Mouse (Mus musculus) stomach, embryonic 16.5 days (tissue): Measurements from ENCODE around the gene Il17re. TPM values are rescaled to one million over a fixed set of nuclear protein-coding genes. Genes with fewer than 3 reads are reported as not detected.
A peak's percentile ranks its signal among the peaks of the same experiment; 100 is the strongest.

Experiments
- ATAC-seq: fragments of 200-750 bp; cut with Nextera tagmentation; 2 replicates; pipeline ENCODE4 v1.8.0; 2017; ENCODE audit warnings: moderate number of reproducible peaks, moderate TSS enrichment; ENCODE audit not compliant: insufficient read depth, low FRiP score
- H3K27ac ChIP-seq: fragments of 300-500 bp; sonication (generic); 2 replicates; pipeline ENCODE4 v1.5.1; 2014; ENCODE audit warnings: low read length
- H3K27me3 ChIP-seq: fragments of 300-500 bp; sonication (generic); 2 replicates; pipeline ENCODE4 v1.6.1; 2014; ENCODE audit warnings: low read length, control low read depth, mixed read lengths; ENCODE audit not compliant: control insufficient read depth, insufficient read depth
- H3K36me3 ChIP-seq: fragments of 300-500 bp; sonication (generic); 2 replicates; pipeline ENCODE4 v1.6.1; 2014; ENCODE audit warnings: low read length; ENCODE audit not compliant: control insufficient read depth, insufficient read depth
- H3K4me1 ChIP-seq: fragments of 300-500 bp; sonication (generic); 2 replicates; pipeline ENCODE4 v1.6.1; 2014; ENCODE audit warnings: low read length, control low read depth, mixed read lengths; ENCODE audit not compliant: control insufficient read depth, insufficient read depth
- H3K4me2 ChIP-seq: fragments of 300-500 bp; sonication (generic); 2 replicates; pipeline ENCODE4 v1.6.1; 2014; ENCODE audit warnings: low read depth, low read length, mixed read lengths
- H3K4me3 ChIP-seq: fragments of 300-500 bp; sonication (generic); replicated peaks from 2 replicates; pipeline ENCODE4 v1.5.1; 2014; ENCODE audit warnings: mild to moderate bottlenecking, low read length
- H3K9ac ChIP-seq: fragments of 300-500 bp; sonication (generic); 2 replicates; pipeline ENCODE4 v1.6.1; 2014; ENCODE audit warnings: low read length
- H3K9me3 ChIP-seq: fragments of 300-500 bp; sonication (generic); replicated peaks from 2 replicates; pipeline ENCODE4 v1.6.1; 2016; ENCODE audit warnings: low read length, control low read depth; ENCODE audit not compliant: control insufficient read depth
- WGBS: fragments of 180-500 bp; shearing (Covaris S2); extraction: QIAGEN DNeasy Blood & Tissue Kit; methylation state at CpG from one replicate; pipeline ENCODE4 v1.1.7; 2014; 5-methylcytosine and 5-hydroxymethylcytosine counted together
- polyA plus RNA-seq: library from polyadenylated mRNA; unstranded; fragments of >200 nt; fragmentation: Nextera tagmentation; extraction: Ambion mirVana; gene quantifications from 2 replicates; pipeline ENCODE4 v1.2.1, GENCODE M21; 2015

Gene Il17re
- polyA plus RNA-seq, 1 experiment from 2014 or later, result 21.1 TPM

DNA sequence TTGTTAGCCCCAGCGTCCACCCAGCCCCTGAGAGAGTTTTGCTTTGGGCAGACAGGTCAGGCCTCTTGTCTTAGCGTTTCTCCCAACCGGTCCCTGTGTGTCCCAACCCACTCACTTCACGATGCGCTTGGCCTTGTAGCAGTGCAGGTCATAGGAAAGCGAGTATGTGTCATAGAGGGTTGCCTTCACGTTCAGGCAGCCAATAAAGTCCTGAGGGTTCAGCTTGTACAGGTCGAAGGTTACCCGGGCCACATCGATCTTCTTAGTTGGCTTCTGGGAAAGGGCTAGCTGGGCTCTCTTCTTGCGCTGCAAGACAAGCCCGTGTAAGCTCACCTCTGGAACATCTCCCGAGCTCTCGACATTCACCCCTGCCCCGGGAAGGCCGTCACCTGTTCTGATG lies 30.3 kb upstream of the Il17re start:
- ATAC-seq, result no peak
- Histone ChIP-seq H3K36me3 (no peaks in the 10 kb centered on the region), H3K9ac (no peak overlapping the region), H3K9me3 (0 out of 2 replicates have a peak, but pooled peaks cover 3% of the 10 kb centered on the region), H3K4me2 (no peak overlapping the region), H3K27me3 (no peaks in the 10 kb centered on the region), H3K27ac (no peak overlapping the region), H3K4me3 (no peak overlapping the region), H3K4me1 (no peaks in the 10 kb centered on the region)
- WGBS, result 84% methylated on average over 16 of the region's 16 CpGs

DNA sequence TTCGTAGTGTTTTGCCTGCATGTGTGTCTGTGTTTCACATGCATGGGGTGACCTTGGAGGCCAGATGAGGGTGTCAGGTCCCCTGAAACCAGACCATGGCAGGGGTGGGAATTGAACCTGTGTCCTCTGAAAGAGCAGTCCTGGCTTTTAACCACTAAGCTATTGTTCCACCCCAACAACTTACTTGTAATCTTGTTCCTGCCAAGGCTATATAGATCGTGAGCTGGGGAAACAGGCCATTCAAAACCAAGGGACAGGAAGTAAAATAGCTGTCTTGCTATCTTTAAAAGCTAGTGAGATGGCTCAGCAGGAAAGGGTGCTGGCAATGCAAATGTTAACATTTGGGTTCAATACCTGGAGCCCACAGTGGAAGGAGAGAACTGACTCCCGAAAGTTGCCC lies 28.3 kb upstream of the Il17re start:
- 0 out of 2 replicates have a peak, but pooled peaks cover 3% of the 10 kb centered on the region for H3K9me3 ChIP-seq
- no peak overlapping the region for H3K4me2 ChIP-seq
- WGBS, result 75% methylated on average over 3 of the region's 3 CpGs
- no peaks in the 10 kb centered on the region for H3K36me3 ChIP-seq
- no peaks in the 10 kb centered on the region for H3K27me3 ChIP-seq
- H3K4me1 ChIP-seq, result no peaks in the 10 kb centered on the region
- H3K9ac ChIP-seq, result no peak overlapping the region
- H3K4me3 ChIP-seq, result no peak overlapping the region
- ATAC-seq, result no peak
- H3K27ac ChIP-seq, result no peak overlapping the region

DNA sequence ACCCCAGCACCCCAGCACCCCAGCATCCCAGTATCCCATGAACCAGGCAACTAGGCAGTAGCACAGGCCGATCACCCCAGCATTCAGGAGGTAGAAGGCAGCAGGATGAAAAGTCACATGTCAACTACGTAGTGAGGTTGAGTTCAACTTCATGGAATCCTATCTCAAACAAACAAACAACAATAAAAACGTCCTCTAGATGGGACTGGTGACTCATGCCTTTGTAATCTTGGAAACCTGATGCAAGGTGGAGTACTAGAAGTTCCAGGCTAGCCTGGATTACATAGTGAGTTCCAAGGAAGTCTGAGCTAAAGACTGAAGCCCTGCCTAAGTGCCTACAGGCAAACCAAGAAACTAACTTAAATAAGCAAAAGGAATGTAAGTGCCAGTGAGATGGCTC lies 27.4 kb upstream of the Il17re start:
- Histone ChIP-seq H3K4me1 (no peaks in the 10 kb centered on the region), H3K27ac (no peak overlapping the region), H3K4me2 (no peak overlapping the region), H3K9me3 (0 out of 2 replicates have a peak, but pooled peaks cover 3% of the 10 kb centered on the region), H3K4me3 (no peak overlapping the region), H3K27me3 (no peaks in the 10 kb centered on the region), H3K9ac (no peak overlapping the region), H3K36me3 (no peaks in the 10 kb centered on the region)
- WGBS, result 55% methylated on average over 3 of the region's 3 CpGs
- ATAC-seq, result no peak

DNA sequence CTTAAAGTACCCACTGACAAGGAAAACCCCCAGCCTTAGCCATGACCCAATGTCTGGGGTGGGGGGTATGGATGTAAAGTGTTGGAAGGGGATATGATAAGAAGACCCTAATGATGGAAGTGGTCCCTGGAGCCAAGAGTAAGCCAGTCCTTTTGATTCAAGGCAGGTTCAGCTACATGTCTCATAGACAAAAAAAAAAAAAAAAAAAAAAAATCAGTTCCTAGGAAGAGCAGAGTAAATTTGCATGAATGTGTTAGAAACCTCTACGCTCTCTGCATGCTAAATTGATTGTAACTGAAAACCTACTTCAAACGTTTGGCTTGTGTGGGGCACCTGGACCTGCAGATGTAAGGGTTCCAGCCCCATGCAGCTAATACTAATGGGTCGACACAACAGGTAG lies 26.5 kb upstream of the Il17re start:
- Histone ChIP-seq H3K9me3 (0 out of 2 replicates have a peak, but pooled peaks cover 3% of the 10 kb centered on the region), H3K27me3 (no peaks in the 10 kb centered on the region), H3K36me3 (no peaks in the 10 kb centered on the region), H3K9ac (no peak overlapping the region), H3K27ac (no peak overlapping the region), H3K4me2 (no peak overlapping the region), H3K4me3 (no peak overlapping the region), H3K4me1 (no peaks in the 10 kb centered on the region)
- no peak for ATAC-seq
- 53% methylated on average over 3 of the region's 3 CpGs for WGBS

DNA sequence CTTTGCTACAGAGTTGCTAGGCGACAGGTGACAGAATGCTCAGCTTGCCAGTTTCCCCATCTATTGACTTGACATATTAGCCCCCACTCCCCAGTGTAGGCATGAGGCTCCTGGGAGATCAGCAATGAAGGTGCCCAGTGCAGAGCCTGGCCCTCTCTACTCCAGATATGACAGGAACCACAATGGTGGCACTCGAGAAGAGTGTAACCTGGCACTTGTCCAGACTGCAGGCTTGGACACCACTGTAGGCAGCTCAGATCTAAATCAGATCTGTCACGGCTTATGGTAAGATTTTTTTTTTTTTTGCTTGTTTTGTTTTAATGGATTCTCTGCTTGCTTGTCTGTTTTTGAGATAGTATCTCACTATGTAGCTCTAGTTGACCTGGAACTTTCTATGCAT lies 24.6 kb upstream of the Il17re start:
- H3K36me3 ChIP-seq, result no peaks in the 10 kb centered on the region
- no peaks in the 10 kb centered on the region for H3K9me3 ChIP-seq
- no peak overlapping the region for H3K27ac ChIP-seq
- no peak overlapping the region for H3K4me3 ChIP-seq
- 68% methylated on average over 3 of the region's 3 CpGs for WGBS
- H3K27me3 ChIP-seq, result no peaks in the 10 kb centered on the region
- H3K4me2 ChIP-seq, result no peak overlapping the region
- H3K9ac ChIP-seq, result no peak overlapping the region
- H3K4me1 ChIP-seq, result no peaks in the 10 kb centered on the region; the same call in 1 of the 2 replicates
- ATAC-seq, result no peak

DNA sequence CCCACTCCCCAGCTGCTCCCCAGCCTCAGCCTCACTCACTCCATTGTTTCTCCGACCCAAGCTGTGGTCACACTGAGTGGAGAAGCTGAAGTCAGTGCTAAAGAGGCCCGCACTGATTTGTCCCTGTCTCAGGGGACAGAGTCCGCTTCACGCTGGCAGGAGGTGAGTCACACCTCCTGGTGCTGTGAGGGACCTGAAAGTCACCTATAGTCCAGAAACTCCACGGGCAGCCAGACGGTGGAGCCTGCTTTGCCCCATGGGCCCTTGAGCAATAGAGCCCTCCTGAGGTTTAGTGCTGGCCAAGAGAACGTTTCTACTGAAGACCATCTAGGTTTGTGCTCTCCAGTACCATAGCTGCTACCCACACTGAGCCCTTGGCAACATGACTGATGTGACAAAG lies 23.6 kb upstream of the Il17re start:
- no peaks in the 10 kb centered on the region for H3K9me3 ChIP-seq
- H3K4me2 ChIP-seq, result no peak overlapping the region
- no peaks in the 10 kb centered on the region for H3K27me3 ChIP-seq
- no peaks in the 10 kb centered on the region for H3K36me3 ChIP-seq
- no peak overlapping the region for H3K27ac ChIP-seq
- WGBS, result 51% methylated on average over 7 of the region's 7 CpGs
- H3K9ac ChIP-seq, result no peak overlapping the region
- no peaks in the 10 kb centered on the region; the same call in 1 of the 2 replicates for H3K4me1 ChIP-seq
- ATAC-seq, result peak; percentile 83
- no peak overlapping the region for H3K4me3 ChIP-seq

DNA sequence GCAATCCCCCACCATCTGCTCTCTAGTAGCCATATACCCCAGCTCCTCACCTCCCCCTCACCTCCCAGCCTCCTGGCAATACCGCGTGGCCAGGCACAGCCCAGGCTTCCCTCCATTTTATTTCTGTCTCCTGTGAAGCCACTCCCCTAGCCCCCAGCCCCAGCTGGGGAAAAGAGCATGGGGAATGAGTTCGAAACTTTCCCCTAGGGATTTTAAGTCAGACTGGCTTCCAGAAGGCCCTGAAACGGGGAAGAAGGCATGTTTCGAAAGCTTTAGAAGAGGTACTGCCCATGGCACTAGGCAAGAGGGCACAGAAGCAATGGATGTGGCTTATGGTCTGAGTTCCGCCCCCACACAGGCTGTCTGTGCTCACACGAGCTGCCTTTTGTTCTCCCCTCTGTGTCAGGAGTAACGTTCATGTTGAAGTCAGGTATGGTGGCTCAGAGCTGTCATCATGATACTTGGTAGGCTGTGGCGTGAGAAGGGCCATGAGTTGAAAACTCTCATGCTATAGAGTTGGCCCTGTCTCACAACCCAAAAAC lies 22.5 kb upstream of the Il17re start, which contains the start of gene Cidec:
Gene Cidec (minus strand): TSS at position 97 of the 542 bp plus-strand sequence.
- 81% methylated on average over 9 of the region's 9 CpGs for WGBS
- H3K9me3 ChIP-seq, result no peaks in the 10 kb centered on the region
- no peak within 1 kb of the TSS for H3K9ac ChIP-seq
- no peaks in the 10 kb centered on the region for H3K27me3 ChIP-seq
- no peak within 1 kb of the TSS for H3K27ac ChIP-seq
- H3K4me2 ChIP-seq, result no peak within 1 kb of the TSS
- no peak within 1 kb of the TSS for H3K4me3 ChIP-seq
- no peaks in the 10 kb centered on the region for H3K36me3 ChIP-seq
- no peaks in the 10 kb centered on the region; the same call in 1 of the 2 replicates for H3K4me1 ChIP-seq
- ATAC-seq, result no peak

DNA sequence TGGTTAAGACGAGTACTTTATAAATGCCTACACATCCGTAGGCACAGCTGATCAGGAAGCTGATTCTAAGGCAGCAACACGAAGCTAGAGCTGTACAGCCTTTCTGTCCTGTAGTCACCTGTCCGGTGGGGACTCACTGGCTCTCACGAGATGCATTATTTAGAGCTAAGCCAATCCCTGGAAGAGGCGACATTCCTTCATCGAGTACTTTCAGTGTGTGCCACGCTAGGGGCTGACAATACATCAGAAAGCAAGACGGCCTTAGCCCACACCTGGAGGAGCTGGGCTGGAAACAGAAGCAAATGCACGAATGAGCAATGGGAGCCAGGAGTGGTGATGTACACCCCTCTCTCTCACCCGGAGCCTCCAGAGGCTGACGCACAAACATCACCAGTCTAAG lies 21.1 kb upstream of the Il17re start:
- Histone ChIP-seq H3K27ac (no peak overlapping the region), H3K4me3 (no peak overlapping the region), H3K9ac (no peak overlapping the region), H3K9me3 (no peaks in the 10 kb centered on the region), H3K4me1 (no peaks in the 10 kb centered on the region; the same call in 1 of the 2 replicates), H3K27me3 (no peaks in the 10 kb centered on the region), H3K36me3 (no peaks in the 10 kb centered on the region), H3K4me2 (no peak overlapping the region)
- 69% methylated on average over 12 of the region's 12 CpGs for WGBS
- no peak for ATAC-seq

DNA sequence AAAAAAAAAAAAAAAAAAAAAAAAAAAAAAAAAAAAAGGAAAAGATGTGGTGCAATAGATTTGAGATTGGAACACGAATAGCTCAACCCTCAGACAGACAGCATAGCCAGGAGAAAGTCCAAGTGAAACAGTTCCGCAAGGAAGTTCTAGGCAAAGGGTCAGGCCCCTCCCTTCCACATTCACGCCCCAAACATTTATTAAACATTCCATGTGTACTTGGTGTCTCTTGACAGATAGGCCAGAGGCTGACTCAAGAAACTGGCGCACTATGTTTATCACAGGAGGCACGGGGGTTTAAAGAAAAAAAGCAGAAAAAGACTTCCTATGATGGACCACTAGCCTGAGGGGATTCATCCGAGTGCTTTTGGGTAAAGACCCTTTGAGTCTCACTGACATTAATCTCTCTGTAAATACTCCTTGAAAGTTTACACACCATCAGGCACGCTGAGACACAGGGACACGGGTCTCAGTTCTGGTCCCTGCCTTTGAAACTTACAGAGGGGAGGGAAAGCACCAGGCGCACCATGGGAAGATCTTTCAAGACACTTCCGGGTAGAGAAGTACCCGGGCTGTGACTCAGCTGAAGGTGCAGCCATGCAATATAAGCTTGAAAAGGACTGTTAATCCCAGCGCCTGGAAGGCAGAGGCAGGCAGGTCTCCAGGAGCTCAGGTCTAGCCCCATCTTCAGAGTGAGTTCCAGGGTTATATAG lies 19.4 kb upstream of the Il17re start:
- no peak for ATAC-seq
- H3K4me2 ChIP-seq, result no peak overlapping the region
- H3K36me3 ChIP-seq, result no peaks in the 10 kb centered on the region
- no peak overlapping the region for H3K27ac ChIP-seq
- H3K9ac ChIP-seq, result no peak overlapping the region
- peaks cover 7% of the 10 kb centered on the region for H3K4me1 ChIP-seq
- WGBS, result 37% methylated on average over 12 of the region's 12 CpGs
- H3K9me3 ChIP-seq, result no peaks in the 10 kb centered on the region
- H3K4me3 ChIP-seq, result no peak overlapping the region
- no peaks in the 10 kb centered on the region for H3K27me3 ChIP-seq
